Mouse (Mus musculus): ENCODE measurements around the gene Ptprn. TPM values are rescaled to one million over a fixed set of nuclear protein-coding genes. Genes with fewer than 3 reads are reported as not detected.

Gene Ptprn
- polyA plus RNA-seq, 1 experiment = 0.35 TPM

- Histone ChIP-seq H3K4me1 (ENCODE audit: control insufficient read depth, insufficient read depth, insufficient read length) (peaks cover 24% of the 10 kb centered on the region; the same call in 1 of the 2 replicates), H3K36me3 (ENCODE audit: control insufficient read depth, insufficient read depth, low read length) (peaks cover 20% of the 10 kb centered on the region)
- no peak for TF ChIP-seq CTCF (IDR thresholded peaks at IDR 0.05; ENCODE audit: extremely low read depth, insufficient read depth, insufficient read length, insufficient replicate concordance)
- TF ChIP-seq POLR2A (IDR thresholded peaks at IDR 0.05; ENCODE audit: low read depth, low read length) = no peak
These were observed 47.3 kb downstream of the Ptprn start for GRCm38 (mm10) chr1:75216797-75217585.

GRCm38 (mm10) chr1:75215785-75216184 is 48.5 kb downstream of the Ptprn start:
- Histone ChIP-seq H3K36me3 (ENCODE audit: control insufficient read depth, insufficient read depth, low read length) (peaks cover 20% of the 10 kb centered on the region), H3K27me3 (ENCODE audit: control insufficient read depth, insufficient read depth, low read length) (no peaks in the 10 kb centered on the region), H3K4me1 (ENCODE audit: control insufficient read depth, insufficient read depth, insufficient read length) (peaks cover 28% of the 10 kb centered on the region; the same call in 1 of the 2 replicates), H3K4me3 (ENCODE audit: extremely low read depth, insufficient read depth, insufficient read length) (no peak overlapping the region), H3K27ac (ENCODE audit: insufficient read depth, low read length) (no peak overlapping the region)
- no peak for DNase-seq (ENCODE audit: low read depth in 1 of 2, low spot score in 2 of 2)
- 87% methylated on average over 9 of the region's 9 CpGs for WGBS
- TF ChIP-seq POLR2A (IDR thresholded peaks at IDR 0.05; ENCODE audit: low read depth, low read length) (no peak), CTCF (IDR thresholded peaks at IDR 0.05; ENCODE audit: extremely low read depth, insufficient read depth, insufficient read length, insufficient replicate concordance) (no peak)

More at GRCm38 (mm10) chr1:75216797-75217585, 47.3 kb downstream of the Ptprn start:
- WGBS = 55% methylated on average over 13 of the region's 13 CpGs
- Histone ChIP-seq H3K4me3 (ENCODE audit: extremely low read depth, insufficient read depth, insufficient read length) (peak overlapping the region; percentile 86), H3K27ac (ENCODE audit: insufficient read depth, low read length) (peak overlapping the region; percentile 50), H3K27me3 (ENCODE audit: control insufficient read depth, insufficient read depth, low read length) (no peaks in the 10 kb centered on the region)
- no peak for DNase-seq (ENCODE audit: low read depth in 1 of 2, low spot score in 2 of 2)

GRCm38 (mm10) chr1:75214886-75215285 is 49.4 kb downstream of the Ptprn start:
- Histone ChIP-seq H3K4me1 (ENCODE audit: control insufficient read depth, insufficient read depth, insufficient read length) (peaks cover 28% of the 10 kb centered on the region; the same call in 1 of the 2 replicates), H3K27ac (ENCODE audit: insufficient read depth, low read length) (no peak overlapping the region), H3K4me3 (ENCODE audit: extremely low read depth, insufficient read depth, insufficient read length) (no peak overlapping the region), H3K27me3 (ENCODE audit: control insufficient read depth, insufficient read depth, low read length) (no peaks in the 10 kb centered on the region), H3K36me3 (ENCODE audit: control insufficient read depth, insufficient read depth, low read length) (peaks cover 20% of the 10 kb centered on the region)
- 60% methylated on average over 5 of the region's 5 CpGs for WGBS
- TF ChIP-seq CTCF (IDR thresholded peaks at IDR 0.05; ENCODE audit: extremely low read depth, insufficient read depth, insufficient read length, insufficient replicate concordance) (no peak), POLR2A (IDR thresholded peaks at IDR 0.05; ENCODE audit: low read depth, low read length) (no peak)
- no peak for DNase-seq (ENCODE audit: low read depth in 1 of 2, low spot score in 2 of 2)

GRCm38 (mm10) chr1:75214442-75214841 is 49.9 kb downstream of the Ptprn start:
- H3K27me3 ChIP-seq (ENCODE audit: control insufficient read depth, insufficient read depth, low read length) = no peaks in the 10 kb centered on the region
- peaks cover 26% of the 10 kb centered on the region; the same call in 1 of the 2 replicates for H3K4me1 ChIP-seq (ENCODE audit: control insufficient read depth, insufficient read depth, insufficient read length)
- H3K4me3 ChIP-seq (ENCODE audit: extremely low read depth, insufficient read depth, insufficient read length) = no peak overlapping the region
- peaks cover 20% of the 10 kb centered on the region for H3K36me3 ChIP-seq (ENCODE audit: control insufficient read depth, insufficient read depth, low read length)
- peak overlapping the region; percentile 16; the same call in 1 of the 2 replicates for H3K27ac ChIP-seq (ENCODE audit: insufficient read depth, low read length)
- no peak for DNase-seq (ENCODE audit: low read depth in 1 of 2, low spot score in 2 of 2)
- WGBS = 75% methylated on average over 2 of the region's 2 CpGs
- TF ChIP-seq POLR2A (IDR thresholded peaks at IDR 0.05; ENCODE audit: low read depth, low read length) (no peak), CTCF (IDR thresholded peaks at IDR 0.05; ENCODE audit: extremely low read depth, insufficient read depth, insufficient read length, insufficient replicate concordance) (no peak)

- DNase-seq (ENCODE audit: low read depth in 1 of 2, low spot score in 2 of 2) = no peak
- no peak overlapping the region for H3K4me3 ChIP-seq (ENCODE audit: extremely low read depth, insufficient read depth, insufficient read length)
These were observed 51.2 kb downstream of the Ptprn start for GRCm38 (mm10) chr1:75213096-75213495.

GRCm38 (mm10) chr1:75212542-75212941 is 51.8 kb downstream of the Ptprn start:
- H3K27ac ChIP-seq (ENCODE audit: insufficient read depth, low read length) = no peak overlapping the region
- TF ChIP-seq CTCF (IDR thresholded peaks at IDR 0.05; ENCODE audit: extremely low read depth, insufficient read depth, insufficient read length, insufficient replicate concordance) (no peak), POLR2A (IDR thresholded peaks at IDR 0.05; ENCODE audit: low read depth, low read length) (no peak)
- DNase-seq (ENCODE audit: low read depth in 1 of 2, low spot score in 2 of 2) = no peak
- WGBS = 82% methylated on average over 4 of the region's 4 CpGs
- H3K36me3 ChIP-seq (ENCODE audit: control insufficient read depth, insufficient read depth, low read length) = peaks cover 20% of the 10 kb centered on the region
- H3K27me3 ChIP-seq (ENCODE audit: control insufficient read depth, insufficient read depth, low read length) = no peaks in the 10 kb centered on the region
- H3K4me3 ChIP-seq (ENCODE audit: extremely low read depth, insufficient read depth, insufficient read length) = no peak overlapping the region
- peaks cover 28% of the 10 kb centered on the region; the same call in 1 of the 2 replicates for H3K4me1 ChIP-seq (ENCODE audit: control insufficient read depth, insufficient read depth, insufficient read length)

More at GRCm38 (mm10) chr1:75213096-75213495, 51.2 kb downstream of the Ptprn start:
- no peak overlapping the region for H3K27ac ChIP-seq (ENCODE audit: insufficient read depth, low read length)
- H3K36me3 ChIP-seq (ENCODE audit: control insufficient read depth, insufficient read depth, low read length) = peaks cover 20% of the 10 kb centered on the region
- TF ChIP-seq CTCF (IDR thresholded peaks at IDR 0.05; ENCODE audit: extremely low read depth, insufficient read depth, insufficient read length, insufficient replicate concordance) = no peak
- TF ChIP-seq POLR2A (IDR thresholded peaks at IDR 0.05; ENCODE audit: low read depth, low read length) = no peak
- 13% methylated on average over 7 of the region's 7 CpGs for WGBS
- no peaks in the 10 kb centered on the region for H3K27me3 ChIP-seq (ENCODE audit: control insufficient read depth, insufficient read depth, low read length)
- H3K4me1 ChIP-seq (ENCODE audit: control insufficient read depth, insufficient read depth, insufficient read length) = peaks cover 32% of the 10 kb centered on the region; the same call in 1 of the 2 replicates
